Mouse (Mus musculus): ENCODE data around the gene BC030867. TPM values are rescaled to one million over a fixed set of nuclear protein-coding genes. Genes with fewer than 3 reads are reported as not detected.

Gene BC030867
- polyA plus RNA-seq, 1 experiment from 2014 or later: 4.6 TPM

DNA sequence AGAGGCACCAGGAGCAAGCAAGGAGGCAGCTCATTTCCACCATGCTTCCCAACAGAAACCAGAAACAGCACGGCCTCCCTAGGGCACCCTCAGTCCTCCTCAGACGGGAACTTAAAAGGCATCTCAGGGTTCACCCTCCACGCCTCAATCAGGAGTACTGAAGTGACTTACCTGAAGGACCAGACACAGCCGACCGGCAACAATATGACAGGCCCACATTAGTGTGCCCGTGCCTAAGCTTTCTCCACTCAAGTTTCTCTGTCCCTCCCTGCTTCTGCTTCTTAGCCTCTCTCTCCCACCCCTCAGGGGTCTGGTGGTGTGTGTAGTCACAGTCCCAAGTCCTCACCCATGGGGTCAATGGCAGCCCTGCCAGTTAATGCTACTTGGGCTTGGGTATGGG lies 63.9 kb downstream of the BC030867 start:
- H3K4me3 ChIP-seq (replicated peaks): no peak overlapping the region
- no peaks in the 10 kb centered on the region for H3K27me3 ChIP-seq
- H3K36me3 ChIP-seq: peaks cover 68% of the 10 kb centered on the region
- no peaks in the 10 kb centered on the region for H3K9me3 ChIP-seq
- 90% methylated on average over 6 of the region's 6 CpGs for WGBS
- H3K9ac ChIP-seq (replicated peaks): no peak overlapping the region
- no peak overlapping the region for H3K27ac ChIP-seq
- H3K4me1 ChIP-seq (replicated peaks): peaks cover 43% of the 10 kb centered on the region
- H3K4me2 ChIP-seq (replicated peaks): no peak overlapping the region
- ATAC-seq: no peak

DNA sequence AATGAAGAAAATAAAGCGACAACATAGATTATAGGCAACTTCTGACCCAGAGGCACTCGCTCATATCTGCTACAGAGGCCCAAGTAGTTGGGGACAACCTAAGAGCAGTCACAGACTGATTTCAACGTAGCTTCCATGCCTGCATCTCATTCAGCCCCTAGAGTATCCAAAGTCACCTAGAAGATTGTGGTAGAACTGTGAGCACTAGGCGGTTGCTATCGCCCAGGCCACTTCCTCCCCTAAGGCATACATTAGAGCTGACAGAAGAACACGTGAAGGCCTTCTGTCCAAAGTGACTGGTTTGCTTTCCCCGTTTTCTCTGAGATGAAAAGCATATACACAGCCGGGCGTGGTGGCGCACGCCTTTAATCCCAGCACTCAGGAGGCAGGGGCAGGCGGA lies 65.6 kb downstream of the BC030867 start:
- no peak overlapping the region for H3K9ac ChIP-seq (replicated peaks)
- H3K4me1 ChIP-seq (replicated peaks): peaks cover 36% of the 10 kb centered on the region
- WGBS: 90% methylated on average over 12 of the region's 12 CpGs
- H3K27me3 ChIP-seq: no peaks in the 10 kb centered on the region
- no peaks in the 10 kb centered on the region for H3K9me3 ChIP-seq
- H3K36me3 ChIP-seq: peaks cover 60% of the 10 kb centered on the region
- ATAC-seq: no peak
- no peak overlapping the region for H3K27ac ChIP-seq
- no peak overlapping the region for H3K4me2 ChIP-seq (replicated peaks)
- no peak overlapping the region for H3K4me3 ChIP-seq (replicated peaks)

Small RNAs within 50 kb of the gene (microRNA-seq; reads per million reads assigned to microRNA genes)
- 1.6 reads per million for gene Mir8101

Other genes starting within 250 kb of the BC030867 start
- 45.3 and 46.4 TPM in 2 replicates for gene Mpp3, start 220.4 kb upstream of the BC030867 start, polyA plus RNA-seq (2015; fragmentation: Nextera tagmentation; extraction: Ambion mirVana)
- 0.32 and 0.40 TPM in 2 replicates for gene Cd300lg, start 207.4 kb upstream of the BC030867 start, polyA plus RNA-seq (2015; fragmentation: Nextera tagmentation; extraction: Ambion mirVana)
- 24.5 and 26.7 TPM in 2 replicates for gene Mpp2, start 160.4 kb upstream of the BC030867 start, polyA plus RNA-seq (2015; fragmentation: Nextera tagmentation; extraction: Ambion mirVana)
- not detected in 2 replicates for gene Ppy, start 147.6 kb upstream of the BC030867 start, polyA plus RNA-seq (2015; fragmentation: Nextera tagmentation; extraction: Ambion mirVana)
- gene Pyy, start 141.1 kb upstream of the BC030867 start, polyA plus RNA-seq (2015; fragmentation: Nextera tagmentation; extraction: Ambion mirVana): not detected in 2 replicates
- gene Nags, start 103.4 kb upstream of the BC030867 start, polyA plus RNA-seq (2015; fragmentation: Nextera tagmentation; extraction: Ambion mirVana): 0.09 TPM in 1 of 2 replicates, not detected in the other
- gene Tmem101, start 92.5 kb upstream of the BC030867 start, polyA plus RNA-seq (2015; fragmentation: Nextera tagmentation; extraction: Ambion mirVana): 40.5 and 42.5 TPM in 2 replicates
- 141 and 156 TPM in 2 replicates for gene Lsm12, start 63.6 kb upstream of the BC030867 start, polyA plus RNA-seq (2015; fragmentation: Nextera tagmentation; extraction: Ambion mirVana)
- 31.4 and 32.9 TPM in 2 replicates for gene G6pc3, start 59.3 kb upstream of the BC030867 start, polyA plus RNA-seq (2015; fragmentation: Nextera tagmentation; extraction: Ambion mirVana)
- gene Hdac5, start 18.7 kb upstream of the BC030867 start, polyA plus RNA-seq (2015; fragmentation: Nextera tagmentation; extraction: Ambion mirVana): 80.5 and 106 TPM in 2 replicates
- gene Asb16, start 19.9 kb downstream of the BC030867 start, polyA plus RNA-seq (2015; fragmentation: Nextera tagmentation; extraction: Ambion mirVana): not detected in 2 replicates
- gene Tmub2, start 36.0 kb downstream of the BC030867 start, polyA plus RNA-seq (2015; fragmentation: Nextera tagmentation; extraction: Ambion mirVana): 79.0 and 83.4 TPM in 2 replicates
- gene Atxn7l3, start 47.7 kb downstream of the BC030867 start, polyA plus RNA-seq (2015; fragmentation: Nextera tagmentation; extraction: Ambion mirVana): 28.4 and 30.1 TPM in 2 replicates
- gene Ubtf, start 70.9 kb downstream of the BC030867 start, polyA plus RNA-seq (2015; fragmentation: Nextera tagmentation; extraction: Ambion mirVana): 85.2 and 90.3 TPM in 2 replicates
- gene Slc4a1, start 117.3 kb downstream of the BC030867 start, polyA plus RNA-seq (2015; fragmentation: Nextera tagmentation; extraction: Ambion mirVana): 4.3 and 4.8 TPM in 2 replicates
- gene Rundc3a, start 144.5 kb downstream of the BC030867 start, polyA plus RNA-seq (2015; fragmentation: Nextera tagmentation; extraction: Ambion mirVana): 131 and 153 TPM in 2 replicates
- gene Slc25a39, start 159.1 kb downstream of the BC030867 start, polyA plus RNA-seq (2015; fragmentation: Nextera tagmentation; extraction: Ambion mirVana): 141 and 154 TPM in 2 replicates
- 57.4 and 61.8 TPM in 2 replicates for gene Grn, start 181.4 kb downstream of the BC030867 start, polyA plus RNA-seq (2015; fragmentation: Nextera tagmentation; extraction: Ambion mirVana)
- gene Fam171a2, start 198.8 kb downstream of the BC030867 start, polyA plus RNA-seq (2015; fragmentation: Nextera tagmentation; extraction: Ambion mirVana): 10.9 and 18.4 TPM in 2 replicates
- gene Itga2b, start 221.2 kb downstream of the BC030867 start, polyA plus RNA-seq (2015; fragmentation: Nextera tagmentation; extraction: Ambion mirVana): 4.9 and 6.0 TPM in 2 replicates